Mouse (Mus musculus) heart, embryonic 16.5 days (tissue): ENCODE measurements around the gene Pbx1. TPM values are rescaled to one million over a fixed set of nuclear protein-coding genes. Genes with fewer than 3 reads are reported as not detected.

Experiments used
- ATAC-seq: fragments of 200-750 bp; cut with Nextera tagmentation; replicated peaks from 2 replicates; pipeline ENCODE4 v1.8.0; 2017; ENCODE audit warnings: moderate number of reproducible peaks; ENCODE audit not compliant: insufficient read depth, low FRiP score; ENCODE audit errors: extremely low read depth
- H3K27ac ChIP-seq: fragments of 300-500 bp; sonication (generic); 2 replicates; pipeline ENCODE4 v1.5.1; 2014; ENCODE audit warnings: mild to moderate bottlenecking, low read length, control low read depth, moderate library complexity
- H3K27me3 ChIP-seq: fragments of 300-500 bp; sonication (generic); 2 replicates; pipeline ENCODE4 v1.6.1; 2014; ENCODE audit warnings: low read length, mixed read lengths; ENCODE audit not compliant: control insufficient read depth, insufficient read depth
- H3K36me3 ChIP-seq: fragments of 300-500 bp; sonication (generic); 2 replicates; pipeline ENCODE4 v1.6.1; 2014; ENCODE audit not compliant: control insufficient read depth, insufficient read depth
- H3K4me1 ChIP-seq: fragments of 300-500 bp; sonication (generic); 2 replicates; pipeline ENCODE4 v1.6.1; 2014; ENCODE audit warnings: low read length, mixed read lengths; ENCODE audit not compliant: control insufficient read depth, insufficient read depth
- H3K4me2 ChIP-seq: fragments of 300-500 bp; sonication (generic); 2 replicates; pipeline ENCODE4 v1.6.1; 2014; ENCODE audit warnings: low read depth, mild to moderate bottlenecking, control low read depth, low read length
- H3K4me3 ChIP-seq: fragments of 300-500 bp; sonication (generic); 2 replicates; pipeline ENCODE4 v1.5.1; 2014; ENCODE audit warnings: mild to moderate bottlenecking, control low read depth, low read length
- H3K9ac ChIP-seq: fragments of 300-500 bp; sonication (generic); 2 replicates; pipeline ENCODE4 v1.6.1; 2014; ENCODE audit warnings: low read length, control low read depth
- H3K9me3 ChIP-seq: fragments of 300-500 bp; sonication (generic); replicated peaks from 2 replicates; pipeline ENCODE4 v1.6.1; 2016; ENCODE audit warnings: low read length; ENCODE audit not compliant: control insufficient read depth
- WGBS: fragments of 180-500 bp; shearing (Covaris S2); extraction: QIAGEN DNeasy Blood & Tissue Kit; methylation state at CpG from one replicate; pipeline ENCODE4 v1.1.7; 2014; 5-methylcytosine and 5-hydroxymethylcytosine counted together
- polyA plus RNA-seq: library from polyadenylated mRNA; unstranded; fragments of >200 nt; fragmentation: Nextera tagmentation; extraction: Ambion mirVana; gene quantifications from 2 replicates; pipeline ENCODE4 v1.2.1, GENCODE M21; 2015

The Pbx1 gene
- polyA plus RNA-seq, 1 experiment from 2014 or later = 18.0 TPM

DNA sequence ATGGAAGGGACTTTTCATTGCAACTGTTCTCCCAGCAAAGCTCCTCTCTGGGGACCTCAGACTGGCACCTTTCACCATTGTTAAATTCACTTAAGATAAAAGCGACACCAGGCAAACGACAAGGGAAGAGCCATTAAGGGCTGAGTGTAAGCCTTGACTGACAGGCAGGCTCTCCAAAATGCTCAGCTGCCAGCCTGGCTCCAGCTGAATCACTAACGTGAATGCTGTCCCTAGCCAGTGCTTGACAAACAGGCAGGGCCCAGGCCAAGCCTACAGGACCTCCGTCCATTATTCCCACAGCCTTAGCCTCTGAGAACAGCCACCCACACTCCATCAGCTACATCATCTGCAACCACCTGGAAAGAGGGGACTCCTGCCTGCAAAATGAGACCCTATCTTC, 337.4 kb downstream of the Pbx1 start:
- Histone ChIP-seq H3K4me2 (no peak overlapping the region), H3K4me1 (no peaks in the 10 kb centered on the region), H3K9me3 (no peaks in the 10 kb centered on the region), H3K9ac (no peak overlapping the region), H3K4me3 (no peak overlapping the region), H3K27me3 (no peaks in the 10 kb centered on the region), H3K36me3 (no peaks in the 10 kb centered on the region), H3K27ac (no peak overlapping the region)
- WGBS = 25% methylated on average over 4 of the region's 4 CpGs
- no peak for ATAC-seq

DNA sequence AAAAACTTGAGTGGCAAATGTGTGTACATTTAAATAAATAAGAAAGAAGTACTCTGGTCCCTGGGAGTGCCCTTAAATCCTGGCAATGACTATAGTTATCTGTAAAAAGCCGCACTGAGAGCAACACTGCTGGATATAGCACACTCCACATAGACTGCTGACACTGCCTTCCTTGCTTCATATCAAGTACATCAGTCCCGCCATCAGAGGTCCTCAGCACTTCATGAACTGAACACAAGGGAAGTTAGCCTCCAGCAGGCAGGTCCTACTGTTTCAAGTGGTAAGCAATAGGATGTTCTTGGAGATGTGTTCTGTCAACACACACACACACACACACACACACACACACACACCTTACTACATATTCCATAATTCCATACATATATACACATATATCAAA, 339.0 kb downstream of the Pbx1 start:
- Histone ChIP-seq H3K9ac (no peak overlapping the region), H3K4me3 (no peak overlapping the region), H3K9me3 (no peaks in the 10 kb centered on the region), H3K27ac (no peak overlapping the region), H3K4me2 (no peak overlapping the region), H3K36me3 (no peaks in the 10 kb centered on the region), H3K27me3 (no peaks in the 10 kb centered on the region), H3K4me1 (no peaks in the 10 kb centered on the region)
- ATAC-seq = no peak; the same call in 1 of the 2 replicates
- WGBS = 52% methylated on average over 2 of the region's 2 CpGs

DNA sequence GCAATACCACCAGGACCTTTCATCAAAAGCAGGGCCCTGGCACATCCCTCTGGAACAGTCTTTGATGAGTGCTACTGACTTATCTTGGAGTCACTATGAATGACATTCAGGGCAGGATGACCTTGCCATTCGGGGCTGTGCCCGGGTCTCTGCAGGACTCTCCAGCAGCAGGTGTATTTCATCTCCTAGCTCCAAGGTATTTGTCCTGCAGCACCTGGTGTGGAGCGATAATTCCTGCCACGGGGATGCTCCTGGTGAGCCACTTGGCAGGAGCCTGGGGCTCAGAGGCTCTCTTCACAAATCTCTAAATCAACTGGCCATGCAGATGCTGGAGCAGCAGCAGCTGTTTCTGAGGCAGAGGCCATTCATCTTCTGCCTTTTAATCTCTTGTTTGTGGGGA, 340.4 kb downstream of the Pbx1 start:
- WGBS = 50% methylated on average over 4 of the region's 4 CpGs
- H3K9ac ChIP-seq = no peak overlapping the region
- H3K4me1 ChIP-seq = no peaks in the 10 kb centered on the region
- H3K9me3 ChIP-seq = no peaks in the 10 kb centered on the region
- H3K27me3 ChIP-seq = no peaks in the 10 kb centered on the region
- ATAC-seq = no peak
- no peak overlapping the region for H3K4me3 ChIP-seq
- H3K4me2 ChIP-seq = no peak overlapping the region
- no peak overlapping the region for H3K27ac ChIP-seq
- no peaks in the 10 kb centered on the region for H3K36me3 ChIP-seq

DNA sequence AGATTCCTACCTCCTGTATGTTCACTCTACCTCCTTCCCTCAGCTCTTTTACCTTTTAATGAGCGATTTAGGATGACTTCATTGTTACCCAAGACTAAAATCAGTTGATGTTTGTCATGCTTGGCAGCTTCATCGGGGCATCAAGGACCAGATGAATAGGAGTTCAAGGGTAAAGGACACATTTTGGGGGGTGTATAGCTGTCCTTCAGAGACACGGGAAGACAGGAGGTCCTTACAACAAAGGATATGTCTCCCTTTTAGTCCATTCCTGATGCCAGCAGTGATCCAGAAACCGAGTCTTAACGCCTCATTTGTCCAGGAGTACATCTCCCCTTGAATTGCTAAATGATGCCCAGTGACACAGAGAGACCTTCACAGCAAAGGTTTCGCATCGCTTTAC, 343.4 kb downstream of the Pbx1 start:
- Histone ChIP-seq H3K36me3 (no peaks in the 10 kb centered on the region), H3K27me3 (no peaks in the 10 kb centered on the region), H3K4me1 (no peaks in the 10 kb centered on the region), H3K4me3 (no peak overlapping the region), H3K27ac (no peak overlapping the region), H3K4me2 (no peak overlapping the region), H3K9ac (no peak overlapping the region), H3K9me3 (no peaks in the 10 kb centered on the region)
- WGBS = 81% methylated on average over 7 of the region's 7 CpGs
- ATAC-seq = no peak

DNA sequence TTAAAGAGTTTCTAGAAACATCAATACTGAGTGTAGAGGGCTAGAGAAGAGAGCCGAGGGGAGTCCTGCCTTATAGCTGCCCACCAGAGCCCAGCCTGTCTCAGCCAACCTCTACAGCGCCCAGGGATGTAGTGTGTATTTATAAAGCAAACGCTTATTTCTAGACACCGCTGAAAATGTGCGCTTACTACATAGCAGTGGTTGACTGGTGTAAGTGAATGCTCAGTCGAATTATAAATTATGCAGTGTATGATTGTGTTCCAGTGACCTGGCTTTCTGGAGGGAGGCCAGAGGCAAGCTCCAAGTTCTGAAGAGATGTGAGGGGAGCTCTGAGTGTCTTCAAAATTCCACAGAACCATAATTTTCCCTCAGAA, 352.7 kb downstream of the Pbx1 start:
- no peaks in the 10 kb centered on the region for H3K36me3 ChIP-seq
- H3K27ac ChIP-seq = no peak overlapping the region
- no peaks in the 10 kb centered on the region for H3K27me3 ChIP-seq
- 85% methylated on average over 6 of the region's 6 CpGs for WGBS
- no peak for ATAC-seq
- H3K9ac ChIP-seq = no peak overlapping the region
- no peak overlapping the region for H3K4me2 ChIP-seq
- H3K4me3 ChIP-seq = no peak overlapping the region
- H3K9me3 ChIP-seq = no peaks in the 10 kb centered on the region
- H3K4me1 ChIP-seq = no peaks in the 10 kb centered on the region

DNA sequence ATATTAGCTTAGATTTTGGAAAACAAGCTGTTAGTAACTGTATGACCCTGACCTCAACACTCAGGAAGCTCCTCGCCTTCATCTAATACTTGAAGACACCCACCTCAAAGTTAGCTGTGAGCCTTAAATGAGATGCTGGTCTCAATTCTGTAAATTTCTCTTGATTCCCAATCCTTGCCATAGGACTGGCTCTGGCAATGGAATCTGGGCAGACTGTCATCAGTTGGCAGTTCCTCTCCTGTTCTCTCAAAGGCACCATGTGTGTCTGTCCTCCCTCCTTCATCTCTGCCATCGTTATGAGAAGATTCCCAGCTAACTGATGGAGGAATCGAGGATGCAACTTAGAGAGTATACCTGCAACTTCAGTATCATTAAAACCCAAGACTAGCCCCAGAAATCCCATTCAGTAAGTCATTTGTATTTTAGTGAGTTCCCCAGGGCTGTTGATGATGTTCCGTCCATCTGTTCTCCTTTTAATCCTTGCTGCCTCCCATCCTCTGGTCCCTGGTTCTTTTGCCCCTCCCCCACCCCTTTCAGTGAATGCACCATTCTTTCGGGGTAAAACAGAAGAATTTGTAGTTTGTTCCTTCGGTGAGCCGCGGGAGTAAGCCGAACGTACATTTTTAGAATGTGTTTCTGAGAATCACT, 353.2 kb downstream of the Pbx1 start:
- H3K9ac ChIP-seq = no peak overlapping the region
- H3K36me3 ChIP-seq = no peaks in the 10 kb centered on the region
- ATAC-seq = no peak
- no peaks in the 10 kb centered on the region for H3K27me3 ChIP-seq
- H3K9me3 ChIP-seq = no peaks in the 10 kb centered on the region
- H3K4me2 ChIP-seq = no peak overlapping the region
- H3K4me3 ChIP-seq = no peak overlapping the region
- 84% methylated on average over 10 of the region's 10 CpGs for WGBS
- no peak overlapping the region for H3K27ac ChIP-seq
- no peaks in the 10 kb centered on the region for H3K4me1 ChIP-seq

DNA sequence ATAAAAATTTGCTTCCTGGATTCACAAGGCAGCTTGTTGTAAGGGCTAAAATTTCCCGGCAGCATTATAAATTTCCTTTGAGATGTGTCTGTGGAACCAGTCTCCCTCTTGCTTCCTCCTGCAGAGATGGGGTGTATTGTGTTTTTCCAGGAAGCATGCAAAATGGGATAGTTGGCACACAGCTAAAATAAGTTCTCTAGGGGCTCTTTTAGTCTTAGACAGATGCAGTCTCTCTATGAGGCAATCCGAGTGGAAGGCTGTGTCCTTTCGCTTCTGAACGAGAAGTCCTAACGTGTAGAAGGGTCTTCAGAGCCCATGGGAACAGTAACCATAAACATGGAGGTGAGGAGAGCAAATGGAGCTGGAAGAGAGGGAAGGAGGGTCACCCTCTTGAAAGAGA, 360.1 kb downstream of the Pbx1 start:
- no peak overlapping the region for H3K4me2 ChIP-seq
- H3K27me3 ChIP-seq = no peaks in the 10 kb centered on the region
- ATAC-seq = no peak
- no peaks in the 10 kb centered on the region for H3K36me3 ChIP-seq
- no peak overlapping the region for H3K4me3 ChIP-seq
- H3K9me3 ChIP-seq = no peaks in the 10 kb centered on the region
- no peak overlapping the region for H3K9ac ChIP-seq
- H3K27ac ChIP-seq = no peak overlapping the region
- H3K4me1 ChIP-seq = no peaks in the 10 kb centered on the region
- WGBS = 73% methylated on average over 5 of the region's 5 CpGs

DNA sequence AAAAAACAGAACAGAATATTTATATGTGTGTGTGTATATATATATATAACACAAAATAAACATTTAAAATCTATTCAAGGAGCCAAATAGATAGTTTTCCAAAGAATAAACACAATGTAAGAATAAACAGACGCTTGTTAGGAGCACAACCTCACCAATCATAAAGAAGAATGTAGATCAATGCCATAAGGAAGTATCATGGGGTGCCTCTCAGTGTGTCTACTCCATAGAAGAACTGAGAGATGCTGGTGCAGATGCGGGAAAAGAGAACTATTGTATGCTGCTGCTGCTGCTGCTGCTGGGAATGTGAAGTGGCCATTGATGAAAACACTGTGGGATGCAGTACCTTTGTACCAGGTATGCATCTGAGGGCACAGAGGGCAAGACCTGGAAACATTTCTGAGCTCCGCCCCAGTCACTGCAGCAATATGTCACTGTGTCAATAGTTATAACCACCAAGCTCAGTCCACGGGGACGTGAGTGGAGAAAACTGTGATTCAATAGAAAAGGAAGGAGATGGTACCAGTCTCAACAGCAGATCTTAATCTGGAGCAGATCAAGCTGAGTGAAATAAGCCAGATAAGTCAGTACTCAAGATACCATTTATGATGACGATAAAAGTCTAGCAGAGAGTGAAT, 361.7 kb downstream of the Pbx1 start:
- Histone ChIP-seq H3K4me1 (no peaks in the 10 kb centered on the region), H3K27ac (no peak overlapping the region), H3K9me3 (no peaks in the 10 kb centered on the region), H3K36me3 (no peaks in the 10 kb centered on the region), H3K27me3 (no peaks in the 10 kb centered on the region), H3K9ac (no peak overlapping the region), H3K4me3 (no peak overlapping the region), H3K4me2 (no peak overlapping the region)
- 70% methylated on average over 6 of the region's 6 CpGs for WGBS
- ATAC-seq = no peak

DNA sequence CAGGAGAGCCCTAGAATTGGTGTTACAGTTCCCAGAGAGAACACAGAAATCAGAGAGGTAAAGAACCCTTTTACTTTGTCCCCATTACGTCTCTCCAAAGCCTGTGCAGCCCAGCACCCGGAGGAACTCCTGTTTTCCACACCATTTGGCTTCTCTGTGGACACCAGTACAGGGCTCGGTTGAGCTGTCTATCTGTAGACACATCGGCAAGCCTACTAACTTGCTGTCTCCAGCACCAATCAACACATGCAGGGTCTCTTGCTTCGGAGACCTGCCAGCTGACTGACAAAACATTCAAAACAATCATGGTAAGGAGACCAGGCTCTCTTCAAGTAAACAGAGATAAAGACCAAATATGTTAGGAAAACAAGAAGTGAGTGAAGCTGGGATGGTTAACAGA, 362.3 kb downstream of the Pbx1 start:
- Histone ChIP-seq H3K9me3 (no peaks in the 10 kb centered on the region), H3K27me3 (no peaks in the 10 kb centered on the region), H3K9ac (no peak overlapping the region), H3K4me2 (no peak overlapping the region), H3K27ac (no peak overlapping the region), H3K36me3 (no peaks in the 10 kb centered on the region), H3K4me3 (no peak overlapping the region), H3K4me1 (no peaks in the 10 kb centered on the region)
- ATAC-seq = no peak
- 35% methylated on average over 5 of the region's 5 CpGs for WGBS
